8 mouse cellular contexts compared by ENCODE assay signal in genomic region chr19:5802011-5802786, GRCm38 (mm10). TPM values are rescaled to one million over a fixed set of nuclear protein-coding genes. Genes with fewer than 3 reads are reported as not detected.
DNase-seq lines count a peak whose midpoint lies in the region; ATAC-seq and TF ChIP-seq lines count a peak whose summit lies in the region.

No protein-coding gene starts in this region.

- peaks cover 61% of the 10 kb centered on the region for H3K79me2 ChIP-seq in myocyte (ENCODE audit: control insufficient read depth, insufficient read depth)

- peak overlapping the region; percentile 84 for H3K4me2 ChIP-seq in heart, embryonic 13.5 days
- H3K4me2 ChIP-seq in liver, embryonic 11.5 days = peak overlapping the region; percentile 95
- peak overlapping the region; percentile 100 for H3K4me2 ChIP-seq in myocyte (ENCODE audit: low read depth)

- H3K36me3 ChIP-seq in heart, embryonic 13.5 days = peaks cover 31% of the 10 kb centered on the region
- peaks cover 13% of the 10 kb centered on the region for H3K36me3 ChIP-seq in liver, embryonic 11.5 days (ENCODE audit: control insufficient read depth, insufficient read depth, low read length)
- H3K36me3 ChIP-seq in myocyte (ENCODE audit: control insufficient read depth, insufficient read depth) = peaks cover 29% of the 10 kb centered on the region

- H3K27ac ChIP-seq in brown adipose tissue, adult 24 weeks (replicated peaks; ENCODE audit: low read depth, low read length) = peak overlapping the region; percentile 100
- peak overlapping the region; percentile 100 for H3K27ac ChIP-seq in heart, embryonic 13.5 days (replicated peaks)
- peak overlapping the region; percentile 99 for H3K27ac ChIP-seq in liver, embryonic 11.5 days (ENCODE audit: low read depth, low read length)

- WGBS in heart, embryonic 13.5 days = under 1% methylated on average over 25 of the region's 25 CpGs
- under 1% methylated on average over 25 of the region's 25 CpGs for WGBS in liver, embryonic 11.5 days

- peak overlapping the region; percentile 71 for H3ac ChIP-seq in myocyte (ENCODE audit: control insufficient read depth, insufficient read length)

- no peaks in the 10 kb centered on the region for H3K27me3 ChIP-seq in heart, embryonic 13.5 days (replicated peaks)
- H3K27me3 ChIP-seq in liver, embryonic 11.5 days (replicated peaks; ENCODE audit: control insufficient read depth, insufficient read depth, low read length) = no peaks in the 10 kb centered on the region
- no peaks in the 10 kb centered on the region for H3K27me3 ChIP-seq in myocyte (ENCODE audit: control insufficient read depth, insufficient read depth, insufficient read length)

- peaks cover 16% of the 10 kb centered on the region for H3K4me1 ChIP-seq in brown adipose tissue, adult 24 weeks (ENCODE audit: control insufficient read depth, insufficient read depth, insufficient read length, low read length)
- H3K4me1 ChIP-seq in heart, embryonic 13.5 days = peaks cover 45% of the 10 kb centered on the region
- H3K4me1 ChIP-seq in liver, embryonic 11.5 days (replicated peaks; ENCODE audit: control insufficient read depth, insufficient read depth, low read length) = peaks cover 41% of the 10 kb centered on the region

- ATAC-seq in erythroid progenitor cell, adult 5-6 weeks (replicated peaks; ENCODE audit: low FRiP score, poor library complexity, severe bottlenecking) = peak; percentile 32
- ATAC-seq in heart, embryonic 13.5 days (ENCODE audit: extremely low read depth, insufficient number of reproducible peaks, low FRiP score, low TSS enrichment) = no peak
- no peak; the same call in 1 of the 2 replicates for ATAC-seq in liver, embryonic 11.5 days (replicated peaks; ENCODE audit: low FRiP score)

- peak; percentile 96 for DNase-seq in CD4-positive, CD25-positive, alpha-beta regulatory T cell, adult 2 months (ENCODE audit: low read depth, low spot score)
- DNase-seq in kidney, postnatal 10 days = peak; percentile 97
- peak; percentile 95 for DNase-seq in liver, embryonic 11.5 days (ENCODE audit: low spot score)
- peak; percentile 97 to 100 for DNase-seq in spleen, postnatal 4 days (ENCODE audit: low spot score in 2 of 2)

- H3K4me3 ChIP-seq in brown adipose tissue, adult 24 weeks (ENCODE audit: insufficient read depth, low read depth, low read length) = peak overlapping the region; percentile 95
- peak overlapping the region; percentile 95 for H3K4me3 ChIP-seq in heart, embryonic 13.5 days
- peak overlapping the region; percentile 89 for H3K4me3 ChIP-seq in liver, embryonic 11.5 days (ENCODE audit: low read depth, low read length)
- peak overlapping the region; percentile 100 for H3K4me3 ChIP-seq in myocyte

- no peaks in the 10 kb centered on the region for H3K9me3 ChIP-seq in heart, embryonic 13.5 days
- no peaks in the 10 kb centered on the region for H3K9me3 ChIP-seq in liver, embryonic 11.5 days (ENCODE audit: control insufficient read depth, low read length)

- H3K9ac ChIP-seq in heart, embryonic 13.5 days = peak overlapping the region; percentile 100
- peak overlapping the region; percentile 95 for H3K9ac ChIP-seq in liver, embryonic 11.5 days (ENCODE audit: low read depth, low read length)

- TF ChIP-seq POLR2A in myocyte (IDR thresholded peaks at IDR 0.05; ENCODE audit: insufficient read length, low read depth) = peak; percentile 98

TF ChIP-seq in myocyte, 11 proteins besides CTCF, POLR2A, EP300 and RAD21:
- TF ChIP-seq MYOD1 (IDR thresholded peaks at IDR 0.05; ENCODE audit: control insufficient read depth in 1 of 3, insufficient read length in 2 of 3, low read depth in 2 of 3) = peak in 1 of 3 experiments; percentile 40
- TF ChIP-seq SRF (IDR thresholded peaks at IDR 0.05; ENCODE audit: control insufficient read depth, insufficient read length, low read depth) = no peak
- 0 out of 2 replicates have a peak, but pooled peaks have one; percentile 5 for TF ChIP-seq CEBPB (IDR thresholded peaks at IDR 0.05; ENCODE audit: insufficient read depth, poor library complexity, severe bottlenecking)
- TF ChIP-seq USF1 (IDR thresholded peaks at IDR 0.05; ENCODE audit: low read depth) = no peak
- peak in 1 of 3 experiments; percentile 47 for TF ChIP-seq MYOG (IDR thresholded peaks at IDR 0.05; ENCODE audit: control insufficient read depth in 1 of 3, insufficient read depth in 1 of 3, insufficient read length in 2 of 3, low read depth in 2 of 3)
- peak; percentile 41 for TF ChIP-seq TCF3 (IDR thresholded peaks at IDR 0.05; ENCODE audit: insufficient read length, low read depth)
- TF ChIP-seq MAX (IDR thresholded peaks at IDR 0.05; ENCODE audit: low read depth) = no peak
- TF ChIP-seq E2F4 (IDR thresholded peaks at IDR 0.05; ENCODE audit: insufficient read depth) = peak; percentile 43
- peak; percentile 16 for TF ChIP-seq TCF12 (IDR thresholded peaks at IDR 0.05; ENCODE audit: insufficient read depth, poor library complexity, severe bottlenecking)
- peak; percentile 71 for TF ChIP-seq REST (IDR thresholded peaks at IDR 0.05; ENCODE audit: insufficient read depth, insufficient read length)
- TF ChIP-seq POLR2AphosphoS2 (IDR thresholded peaks at IDR 0.05; ENCODE audit: insufficient read length, low read depth) = peak; percentile 100

RNA-seq across cellular contexts. Expression of gene Scyl1, which starts 31.0 kb away (rescaled TPM):
- polyA plus RNA-seq in brown adipose tissue, adult 24 weeks (2012; ENCODE audit: insufficient read depth, insufficient read length, missing spikeins) = 49.2 and 54.3 TPM in 2 replicates
- total RNA-seq in erythroid progenitor cell, adult 5-6 weeks (2015; ENCODE audit: low replicate concordance) = 18.4 and 24.1 TPM in 2 replicates
- total RNA-seq in erythroid progenitor cell, adult 5-6 weeks (2017; ENCODE audit: low replicate concordance) = 17.2 and 17.3 TPM in 2 replicates
- polyA plus RNA-seq in heart, embryonic 13.5 days (2015; fragmentation: Nextera tagmentation; extraction: Ambion mirVana) = 55.8 and 59.6 TPM in 2 replicates
- polyA plus RNA-seq in liver, embryonic 11.5 days (2014; fragmentation: Nextera tagmentation; extraction: Ambion mirVana) = 57.1 and 58.6 TPM in 2 replicates
- polyA plus RNA-seq in myocyte (2012; fragmentation: generic; extraction: Trizol) = 73.5 TPM
